Mouse (Mus musculus) retina, postnatal 7 days (tissue): ENCODE measurements around the gene Slc9a1.
A peak's percentile ranks its signal among the peaks of the same experiment; 100 is the strongest.

Experiments used
- DNase-seq: peaks from one replicate; pipeline ENCODE4 v3.0.0-alpha.2; 2012; ENCODE audit warnings: low read depth, low spot score

The Slc9a1 gene

DNA sequence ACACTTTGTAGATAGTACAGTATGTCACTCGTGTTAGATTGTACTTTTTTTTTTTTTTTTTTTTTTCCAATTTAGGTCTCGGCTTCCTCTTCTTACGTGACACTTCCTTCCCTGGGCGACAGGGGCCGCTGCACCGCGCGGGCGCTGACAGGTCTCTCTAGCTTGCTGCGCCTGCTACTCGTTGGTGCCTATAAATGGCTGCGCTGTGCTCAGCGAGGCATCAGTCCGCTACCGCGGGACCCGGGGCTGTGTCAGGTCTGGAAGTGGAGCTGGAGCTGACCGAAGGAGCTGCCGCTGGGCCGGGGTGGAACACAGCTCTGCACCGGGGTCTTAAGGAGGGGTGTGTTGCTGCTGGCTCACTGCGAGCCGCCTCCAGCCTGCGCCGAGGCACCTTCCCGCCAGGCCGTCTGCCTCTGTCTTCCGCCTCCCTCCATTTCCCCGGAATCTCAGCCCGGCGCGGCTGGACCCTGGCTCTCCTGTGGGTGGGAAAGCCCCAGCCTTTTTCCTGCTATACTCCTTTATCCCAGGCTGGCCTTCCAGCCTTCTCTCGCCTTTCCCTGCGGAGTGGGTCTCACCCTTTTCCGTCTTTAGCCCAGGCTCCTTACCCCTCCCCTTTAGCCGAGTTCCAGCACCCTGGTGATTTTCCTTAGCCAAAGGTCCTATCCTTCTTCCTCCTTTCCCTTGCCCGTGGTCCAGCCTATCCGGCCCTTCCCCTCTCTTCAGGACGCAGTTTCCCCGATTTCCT lies at the start of gene Slc9a1:
Gene Slc9a1, plus strand, starts transcription at position 154 of the 745 bp plus-strand sequence.
- peak; percentile 81 for DNase-seq

DNA sequence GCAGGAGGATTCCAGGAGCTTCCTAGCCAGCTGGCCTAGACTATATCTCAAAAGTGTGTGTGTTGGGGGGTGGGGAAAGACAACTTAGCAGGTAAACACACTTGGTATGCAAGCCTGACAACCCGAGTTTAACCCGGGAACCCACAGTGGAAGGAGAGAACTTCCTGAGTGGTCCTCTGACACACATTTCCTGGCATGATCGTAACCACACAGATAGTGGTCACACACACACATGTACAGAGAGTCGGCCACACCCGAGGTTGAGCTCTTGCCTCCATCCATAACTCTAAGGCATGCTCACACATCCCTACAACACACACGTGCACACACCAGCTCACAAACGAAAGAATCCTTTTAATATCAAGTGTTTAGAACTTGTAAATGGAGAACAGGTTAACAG lies 41.4 kb upstream of the Slc9a1 start:
- no peak for DNase-seq

GRCm38 (mm10) chr4:133330296-133330695 lies 39.2 kb upstream of the Slc9a1 start:
- DNase-seq = no peak

GRCm38 (mm10) chr4:133333306-133333705 lies 36.2 kb upstream of the Slc9a1 start:
- DNase-seq = peak; percentile 61

- no peak for DNase-seq
Measured at GRCm38 (mm10) chr4:133337833-133338520, 31.5 kb upstream of the Slc9a1 start.

DNA sequence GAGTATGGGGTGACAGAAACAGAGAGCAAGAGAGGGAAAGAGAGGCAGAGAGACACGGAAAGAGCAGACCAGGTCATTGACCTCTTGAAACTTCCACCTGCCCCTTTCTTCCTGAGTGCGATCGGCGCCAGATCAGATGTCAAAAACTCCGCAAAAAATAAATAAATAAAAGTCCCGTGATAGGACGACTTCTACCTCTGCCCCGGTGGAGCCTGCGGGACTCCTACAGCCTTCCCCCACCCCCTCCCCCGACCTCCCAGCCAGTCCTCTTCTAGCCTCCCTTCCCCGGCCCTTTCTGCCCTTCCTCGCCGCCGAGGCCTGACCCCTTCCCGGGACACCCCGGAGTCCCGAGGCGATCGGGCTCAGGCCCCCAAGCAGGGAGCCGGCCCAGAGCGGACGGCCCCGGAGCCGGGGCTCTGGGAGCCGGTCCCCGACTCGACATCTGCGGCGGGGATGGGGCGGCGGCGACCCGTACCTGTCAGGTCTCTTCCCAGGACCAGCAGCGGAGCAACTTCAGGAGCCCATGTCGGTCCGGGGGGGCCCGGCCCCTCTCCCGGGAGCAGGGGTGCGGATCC lies 30.9 kb upstream of the Slc9a1 start:
- peak; percentile 23 for DNase-seq

DNA sequence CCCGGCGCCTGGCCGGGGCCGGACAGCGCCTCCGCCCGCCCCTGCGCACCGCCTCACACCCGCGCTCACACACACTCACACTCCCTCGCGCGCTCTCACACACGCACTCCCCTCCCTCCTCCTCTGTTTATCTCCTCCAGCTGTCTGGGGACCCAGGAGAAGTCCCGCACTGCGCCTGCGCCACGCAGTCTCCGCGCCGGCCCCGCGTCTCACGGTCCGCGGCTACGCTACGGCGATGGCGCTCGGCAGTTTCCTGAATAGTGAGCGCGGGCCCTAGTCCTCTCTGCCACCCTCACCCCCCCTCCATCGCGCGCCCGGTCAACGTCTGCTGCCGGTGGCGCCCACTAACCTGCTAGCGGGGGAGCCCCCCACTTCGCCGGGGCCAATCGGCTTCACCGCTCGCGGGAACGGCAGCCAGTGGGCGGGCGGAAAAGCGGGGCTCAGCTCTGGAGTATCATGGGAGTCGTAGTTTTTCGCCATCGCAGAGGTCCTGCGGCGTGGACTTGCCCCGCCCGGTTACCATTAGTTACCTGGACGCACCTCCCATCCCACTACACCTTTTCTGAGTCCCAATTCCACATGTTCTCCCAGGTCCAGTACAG lies 30.3 kb upstream of the Slc9a1 start:
- peak; percentile 98 for DNase-seq

DNA sequence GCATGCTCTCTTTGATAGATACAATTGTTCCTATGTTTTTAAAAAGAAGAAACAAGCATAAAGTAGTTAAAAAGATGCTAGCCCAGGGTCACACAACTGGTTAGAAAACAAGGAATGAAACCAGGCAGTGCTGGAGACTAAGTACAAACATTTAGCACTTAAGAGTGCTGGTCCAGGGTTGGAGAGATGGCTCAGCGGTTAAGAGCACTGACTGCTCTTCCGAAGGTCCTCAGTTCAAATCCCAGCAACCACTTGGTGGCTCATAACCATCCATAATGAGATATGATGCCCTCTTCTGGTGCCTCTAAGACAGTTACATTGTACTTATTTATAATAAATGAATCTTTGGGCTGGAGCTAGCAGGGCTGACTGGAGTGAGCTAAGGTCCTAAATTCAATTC lies 29.3 kb upstream of the Slc9a1 start:
- no peak for DNase-seq

DNA sequence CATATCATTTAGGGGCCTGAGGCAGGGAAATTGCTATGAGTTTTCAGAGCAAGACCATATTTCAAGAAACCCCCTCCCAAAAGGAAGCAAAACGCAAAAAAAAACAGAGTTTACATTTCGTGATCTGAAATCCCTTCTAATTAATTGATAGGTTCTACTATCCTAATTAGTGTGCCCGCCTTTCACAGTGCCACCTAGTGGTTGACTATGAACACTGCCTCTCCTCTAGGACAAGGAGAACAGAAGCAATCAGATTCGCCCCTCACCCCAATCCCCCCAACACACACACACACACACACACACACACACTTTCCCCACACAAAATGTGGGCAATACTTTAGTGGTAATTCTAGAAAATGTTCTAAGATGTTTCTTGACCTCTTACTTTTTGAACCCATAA lies 25.4 kb upstream of the Slc9a1 start:
- peak; percentile 48 for DNase-seq

GRCm38 (mm10) chr4:133345702-133346101 lies 23.8 kb upstream of the Slc9a1 start:
- DNase-seq = no peak

DNA sequence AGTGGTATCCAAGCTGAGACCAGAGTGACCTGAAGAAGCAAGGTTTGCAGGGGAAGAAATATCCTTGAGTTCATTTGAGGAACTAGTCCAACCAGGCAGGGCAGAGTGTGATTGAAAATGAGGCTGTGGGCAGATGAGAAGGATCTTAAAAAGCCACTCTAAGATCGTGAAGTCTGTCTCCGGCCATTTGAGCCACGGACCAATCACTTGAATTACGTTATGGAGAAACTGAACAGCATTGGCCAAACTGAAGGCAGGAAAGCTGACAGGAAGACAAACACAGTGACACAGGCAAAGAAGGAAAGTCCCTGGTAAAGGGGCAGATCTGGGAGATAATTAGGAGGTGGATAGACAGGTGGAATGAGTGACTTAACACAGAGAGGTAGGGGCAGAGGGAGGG lies 22.9 kb upstream of the Slc9a1 start:
- DNase-seq = no peak

- DNase-seq = no peak
Measured at GRCm38 (mm10) chr4:133347624-133348023, 21.9 kb upstream of the Slc9a1 start.

DNA sequence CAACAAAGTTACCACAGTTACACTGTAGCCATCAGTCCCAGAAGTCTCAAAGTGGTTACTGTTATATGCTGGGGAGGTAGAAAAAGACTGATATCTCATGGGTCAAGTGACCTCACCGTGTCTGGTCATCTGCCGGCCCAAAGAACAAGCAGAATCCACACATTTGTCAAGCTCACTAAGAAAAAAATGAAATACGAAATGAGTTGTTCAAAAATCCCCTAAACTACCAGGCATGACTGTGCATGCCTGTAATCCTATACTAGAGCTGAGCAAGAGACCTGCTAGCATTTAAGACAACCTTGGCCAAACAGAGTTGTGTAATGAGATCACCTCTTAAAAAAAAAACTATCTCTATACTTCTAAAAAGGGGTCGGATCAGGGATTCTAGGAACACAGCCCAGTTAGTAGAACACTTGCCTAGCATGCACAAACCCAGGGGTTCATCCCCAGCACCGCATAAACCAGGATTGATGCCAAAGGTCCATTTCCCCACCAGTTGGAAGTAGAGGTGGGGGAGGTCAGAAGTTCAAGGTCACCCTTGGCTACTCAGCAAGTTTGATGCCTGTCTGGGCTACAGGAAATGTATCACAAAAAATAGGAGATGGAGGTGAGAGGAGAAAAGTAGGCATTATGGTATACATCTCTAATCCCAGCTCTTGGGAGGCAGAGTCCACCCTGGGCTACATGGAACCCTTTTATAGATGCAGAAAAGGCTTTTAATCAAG lies 21.3 kb upstream of the Slc9a1 start:
- DNase-seq = no peak

DNA sequence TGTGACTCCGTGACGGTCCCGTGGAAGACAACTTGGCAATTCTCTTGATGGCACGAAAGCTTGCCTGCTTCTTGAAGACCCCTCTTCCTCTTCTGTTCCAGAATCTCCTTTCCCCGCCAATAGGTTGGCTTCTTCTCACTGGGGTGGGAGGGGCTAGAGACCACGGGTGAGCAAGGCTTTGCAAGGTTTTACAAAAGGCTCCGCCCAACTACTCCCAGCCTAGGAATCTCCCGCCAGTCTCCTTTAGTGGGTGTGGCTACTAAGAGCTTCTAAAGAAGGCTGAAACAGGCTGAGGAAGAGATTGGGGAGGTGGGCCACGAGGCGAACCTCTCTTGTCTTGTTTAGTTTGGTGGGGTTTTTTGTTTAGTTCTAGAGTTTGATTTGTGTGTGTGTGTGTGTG lies 16.7 kb upstream of the Slc9a1 start:
- DNase-seq = no peak

- no peak for DNase-seq
Measured at GRCm38 (mm10) chr4:133353367-133354365, 15.8 kb upstream of the Slc9a1 start, which contains the start of gene Wdtc1. Wdtc1 (minus strand) TSS chr4:133353481.

- DNase-seq = no peak
Measured at GRCm38 (mm10) chr4:133354641-133355040, 14.9 kb upstream of the Slc9a1 start.

DNA sequence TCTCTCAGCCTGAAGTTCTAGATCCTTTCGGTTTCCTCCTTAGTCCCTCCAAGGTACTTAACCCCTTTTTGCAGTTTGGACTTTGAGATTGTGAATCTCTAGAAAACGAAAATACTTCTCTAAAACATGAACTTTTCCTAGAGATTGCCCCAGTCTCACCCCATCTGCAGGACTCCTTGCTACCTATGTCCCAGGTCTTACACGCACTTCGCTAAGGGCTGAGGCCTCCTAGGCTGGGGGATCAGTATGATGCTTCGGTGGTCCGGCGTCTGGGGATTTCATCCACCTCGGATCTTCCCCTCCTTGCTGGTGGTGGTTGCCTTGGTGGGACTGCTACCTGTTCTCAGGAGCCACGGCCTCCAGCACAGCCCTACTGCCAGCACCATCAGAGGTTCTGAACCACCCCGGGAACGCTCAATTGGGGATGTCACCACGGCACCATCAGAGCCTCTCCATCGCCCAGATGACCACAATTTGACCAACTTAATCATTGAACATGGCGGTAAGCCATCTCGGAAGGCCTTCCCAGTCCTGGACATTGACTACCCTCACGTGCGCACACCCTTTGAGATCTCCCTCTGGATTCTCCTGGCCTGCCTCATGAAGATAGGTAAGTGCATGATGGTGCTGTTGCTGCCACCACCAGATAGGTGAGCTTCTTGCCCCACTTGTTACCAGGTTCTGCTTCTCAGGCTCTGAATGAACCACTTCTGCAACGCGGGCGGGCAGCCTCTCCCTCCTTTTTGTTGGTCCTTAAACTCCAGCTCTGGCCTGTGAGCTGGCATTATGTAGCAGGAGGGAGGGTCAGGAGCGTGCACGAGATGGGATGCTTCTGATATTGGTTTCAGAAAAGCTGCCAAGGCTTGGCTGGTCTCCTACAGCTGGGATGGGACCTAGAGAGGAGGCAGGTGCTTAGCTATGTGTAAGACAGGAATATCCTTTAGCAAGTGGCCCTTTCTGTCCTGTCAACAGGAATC lies 1.1 kb downstream of the Slc9a1 start:
- DNase-seq = no peak

GRCm38 (mm10) chr4:133371621-133372277 lies 2.2 kb downstream of the Slc9a1 start:
- no peak for DNase-seq

- no peak for DNase-seq
Measured at GRCm38 (mm10) chr4:133372278-133372665, 2.8 kb downstream of the Slc9a1 start.
